Mouse (Mus musculus): ENCODE data around the gene 1700020N01Rik. TPM values are rescaled to one million over a fixed set of nuclear protein-coding genes. Genes with fewer than 3 reads are reported as not detected.

The 1700020N01Rik gene
- total RNA-seq, 2 experiments from 2014 or later, result not detected

DNA sequence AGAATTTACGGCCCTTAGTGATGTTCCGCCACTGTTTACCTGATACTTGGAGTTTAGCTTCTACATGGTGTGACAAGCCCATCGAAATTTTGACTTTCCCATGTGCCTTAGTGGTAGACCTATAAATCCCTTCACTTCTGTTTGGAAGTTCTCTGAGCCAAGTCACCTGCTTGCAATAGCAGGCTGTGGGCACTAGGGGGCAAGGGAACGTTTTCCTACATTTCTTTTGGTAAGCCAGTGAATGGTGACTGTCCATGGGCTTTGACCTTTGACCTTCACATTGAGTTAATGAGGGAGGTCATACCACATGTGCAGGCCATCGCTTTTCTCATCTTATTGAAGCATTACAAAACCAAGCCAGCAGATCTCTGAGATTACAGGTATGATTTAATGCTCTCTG is 8.0 kb downstream of the 1700020N01Rik start:
- ATAC-seq (replicated peaks; ENCODE audit: poor library complexity), result peak; percentile 76

DNA sequence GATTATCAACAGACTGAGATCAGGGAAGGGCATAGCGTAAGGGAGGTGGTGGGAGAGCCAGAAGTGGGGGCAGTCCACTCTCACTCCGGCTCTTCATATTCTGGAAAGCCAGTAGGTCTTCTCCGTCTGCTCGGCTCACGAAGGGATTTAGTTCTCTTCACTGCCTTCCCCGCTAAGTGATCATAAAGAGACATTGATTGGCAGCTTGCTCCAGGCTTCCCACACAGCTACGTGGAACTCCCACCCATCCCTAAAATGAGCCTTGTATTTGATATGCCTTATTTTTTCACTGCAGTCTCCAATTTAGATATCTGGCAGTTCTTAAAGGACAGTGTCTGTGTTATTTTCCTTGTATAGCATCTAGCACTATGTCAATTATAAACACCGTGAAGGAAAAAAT is 11.5 kb downstream of the 1700020N01Rik start:
- ATAC-seq (replicated peaks; ENCODE audit: poor library complexity), result no peak

DNA sequence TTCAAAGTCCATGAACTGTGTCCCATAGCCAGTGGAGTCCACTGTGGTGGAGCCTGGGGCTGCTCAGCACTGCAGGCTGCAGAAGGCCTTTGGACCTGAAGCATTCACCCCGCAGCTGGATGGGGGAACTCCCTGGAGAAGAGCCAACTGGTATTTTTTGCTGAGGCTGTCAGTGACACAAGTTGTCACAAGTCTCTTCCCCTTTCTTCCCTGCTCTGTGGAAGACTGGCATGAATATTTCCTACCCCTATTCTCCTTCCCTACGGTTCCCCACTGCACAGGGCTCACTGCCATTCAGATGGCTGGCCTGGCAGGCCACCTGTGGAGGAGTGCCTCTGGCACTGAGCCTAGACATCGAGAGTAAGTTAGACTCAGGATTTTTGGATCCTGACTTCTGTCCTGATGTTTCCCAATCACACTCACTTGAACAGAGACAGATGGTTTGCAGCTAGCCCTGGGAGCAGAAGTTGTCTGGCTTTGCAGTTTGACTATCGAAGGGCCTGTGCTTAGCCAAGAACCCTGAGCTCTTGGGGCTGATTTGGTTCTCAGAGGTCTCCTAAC is 12.1 kb downstream of the 1700020N01Rik start:
- peak; percentile 66 for ATAC-seq (replicated peaks; ENCODE audit: poor library complexity)

DNA sequence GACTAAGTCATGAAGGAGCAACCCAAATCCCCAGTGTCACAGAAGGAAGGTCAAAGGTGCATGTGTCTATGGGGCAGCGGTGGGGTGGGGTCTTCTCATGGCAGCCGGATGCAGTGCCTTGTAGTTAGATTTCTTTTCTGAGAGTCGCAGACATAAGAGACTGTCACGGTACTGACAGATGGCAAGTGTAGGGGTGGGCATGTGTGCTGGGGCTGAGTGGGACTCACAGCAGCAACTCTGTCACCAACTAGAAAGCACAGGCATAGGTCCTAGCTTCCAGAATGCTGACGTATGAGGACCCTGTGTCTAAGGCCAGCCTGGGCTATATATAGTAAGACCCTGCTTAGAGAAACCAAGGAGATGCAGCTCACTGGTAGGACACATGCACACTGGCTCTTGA is 12.7 kb downstream of the 1700020N01Rik start:
- ATAC-seq (replicated peaks; ENCODE audit: poor library complexity), result no peak

DNA sequence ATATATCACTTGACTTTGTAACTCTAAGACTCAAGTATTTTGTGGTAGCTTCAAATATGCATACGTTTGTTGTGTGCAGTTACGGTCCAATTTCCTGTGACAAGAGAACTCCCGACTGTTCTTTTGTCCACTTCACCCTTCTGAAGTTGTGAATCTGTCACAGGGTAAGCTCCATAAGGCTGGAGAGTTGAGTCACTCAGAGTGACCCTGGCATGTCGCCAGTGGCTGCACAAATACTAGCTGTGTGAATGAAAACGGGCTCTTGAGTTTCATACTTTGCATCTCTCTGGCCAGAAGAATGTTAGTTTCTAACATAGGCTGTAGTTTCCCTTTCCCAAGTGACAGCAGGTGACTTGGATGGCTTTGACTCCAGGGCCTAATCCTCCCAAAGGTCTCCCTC is 14.0 kb downstream of the 1700020N01Rik start:
- ATAC-seq (replicated peaks; ENCODE audit: poor library complexity), result no peak

DNA sequence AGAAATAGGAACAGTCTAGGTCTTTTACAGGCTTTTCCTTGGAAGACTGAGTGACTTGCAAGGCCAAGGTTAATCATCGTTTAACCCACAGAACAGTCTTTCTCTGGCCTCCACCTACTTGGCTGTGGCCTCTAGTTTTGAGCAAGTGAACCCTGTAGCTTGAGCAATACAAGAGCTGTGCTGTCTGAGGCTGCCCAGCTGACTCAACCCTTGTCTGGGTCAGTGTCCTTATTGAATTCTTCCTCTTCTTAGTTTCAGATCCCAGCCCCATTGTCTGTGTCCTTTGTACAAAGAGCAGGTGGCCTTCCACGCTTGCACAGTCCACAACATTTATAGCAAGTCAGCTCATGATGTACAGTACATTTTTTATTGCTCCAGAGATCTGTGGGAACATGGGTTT is 16.6 kb downstream of the 1700020N01Rik start:
- peak; percentile 82 for ATAC-seq (replicated peaks; ENCODE audit: poor library complexity)

DNA sequence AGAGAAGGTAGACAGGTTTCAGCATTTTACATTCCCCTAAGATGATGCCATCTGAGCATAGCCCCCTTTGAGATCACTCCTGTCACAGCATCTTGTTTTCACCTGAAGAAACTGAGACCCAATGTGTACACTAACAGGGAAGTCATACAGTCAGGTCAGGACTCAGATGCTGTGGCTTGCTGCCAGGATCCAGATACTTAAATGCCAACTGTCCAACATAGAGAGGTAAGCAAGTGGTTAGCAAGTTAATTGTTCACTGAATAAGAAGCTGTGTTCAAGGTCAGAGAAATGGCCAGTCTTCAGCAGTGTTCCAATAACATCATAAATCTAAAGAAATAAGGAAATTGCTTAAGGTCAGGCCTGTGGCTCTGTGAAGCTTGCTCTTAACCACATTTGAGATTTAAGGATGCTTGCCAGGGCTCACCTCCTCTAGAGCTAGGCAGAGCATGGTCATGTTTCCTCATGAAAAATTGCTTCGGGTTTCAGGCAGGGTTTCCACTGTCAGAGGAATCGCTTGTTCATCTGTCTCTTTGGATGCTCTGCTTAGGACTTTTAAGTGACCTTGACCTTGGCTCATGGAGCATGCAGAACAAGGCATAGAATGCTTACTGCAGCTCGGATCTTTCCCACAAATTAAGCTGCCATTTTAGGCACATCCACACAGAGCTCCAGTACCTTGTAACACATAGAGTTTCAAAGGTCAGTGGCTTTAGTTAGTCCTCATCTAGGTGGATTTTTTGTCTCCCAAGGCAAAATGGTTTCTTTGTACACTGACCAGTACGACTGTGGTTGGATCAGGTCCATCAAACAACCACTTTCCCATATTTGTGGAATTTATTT is 20.3 kb downstream of the 1700020N01Rik start:
- ATAC-seq (replicated peaks; ENCODE audit: poor library complexity), result no peak

DNA sequence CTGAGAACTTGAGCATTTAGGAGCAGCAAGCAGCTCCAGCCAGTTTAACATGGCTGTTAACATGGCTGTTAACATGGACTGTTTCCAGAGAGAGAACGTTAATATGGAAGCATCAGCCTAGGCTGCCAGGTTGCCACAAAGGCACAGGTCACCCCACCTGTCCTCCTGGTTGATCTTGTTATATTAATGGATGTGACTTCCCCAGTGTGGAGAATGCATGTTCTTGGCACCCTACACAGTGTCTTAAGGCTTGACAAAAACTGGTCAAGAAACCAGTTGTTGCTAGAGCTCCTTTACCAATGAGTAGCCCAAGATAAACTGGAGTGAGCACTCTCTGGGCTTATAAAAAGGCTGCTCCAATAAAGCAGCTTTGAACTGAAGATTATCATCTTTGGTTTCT is 21.6 kb downstream of the 1700020N01Rik start:
- ATAC-seq (replicated peaks; ENCODE audit: poor library complexity), result no peak

DNA sequence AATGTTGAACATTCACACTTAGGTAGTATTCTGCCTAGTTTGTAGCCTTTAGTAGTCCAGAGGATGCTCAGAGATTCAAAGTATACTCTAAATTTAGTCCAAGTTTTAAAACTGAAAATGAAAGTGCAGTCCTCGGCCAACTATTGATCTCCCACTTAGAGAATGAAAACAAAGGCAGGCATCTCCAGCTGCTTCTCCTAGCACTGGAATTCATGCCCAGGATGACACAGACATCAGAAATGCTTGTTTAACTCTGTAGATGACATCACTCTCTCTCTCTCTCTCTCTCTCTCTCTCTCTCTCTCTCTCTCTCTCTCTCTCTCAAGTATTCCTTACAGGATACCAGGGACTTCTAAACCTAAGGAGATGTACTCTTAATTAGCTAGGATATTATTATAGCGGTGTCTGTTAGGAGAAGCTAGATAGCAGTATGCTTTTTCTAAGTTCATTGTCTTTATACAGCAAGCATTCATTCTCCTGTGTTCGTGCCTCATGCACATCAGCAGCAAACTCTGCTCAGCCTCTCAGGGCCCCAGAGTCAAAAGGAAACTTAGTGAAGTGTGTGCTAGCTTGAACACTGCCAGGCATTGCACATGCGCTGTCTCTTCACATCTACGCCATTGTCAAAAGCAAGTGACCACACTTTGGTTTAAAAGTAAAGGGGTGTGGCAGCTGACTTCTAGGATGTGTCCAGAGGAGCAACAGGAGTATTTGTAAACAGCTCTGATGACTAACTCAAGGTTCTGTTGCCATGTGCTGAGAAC is 26.0 kb downstream of the 1700020N01Rik start:
- ATAC-seq (replicated peaks; ENCODE audit: poor library complexity), result no peak

DNA sequence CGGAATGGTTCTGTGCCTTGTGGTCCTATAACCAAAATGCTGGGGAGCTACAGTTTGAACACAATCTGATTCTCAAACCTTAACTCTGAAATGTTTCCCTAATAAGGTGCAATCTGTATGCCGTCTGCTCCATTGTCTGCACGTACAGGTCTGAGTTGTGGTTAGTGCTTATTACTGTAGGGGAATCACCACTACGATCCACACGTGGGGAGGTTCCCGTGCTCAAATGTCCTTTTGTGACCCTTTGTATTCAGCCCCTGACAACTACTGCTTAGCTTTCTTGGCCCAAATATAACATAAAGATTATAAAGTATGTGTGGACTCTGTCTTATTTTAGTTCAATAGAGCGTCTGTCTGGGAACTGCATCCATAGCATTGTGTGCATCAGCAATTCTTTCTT is 29.1 kb downstream of the 1700020N01Rik start:
- no peak for ATAC-seq (replicated peaks; ENCODE audit: poor library complexity)

DNA sequence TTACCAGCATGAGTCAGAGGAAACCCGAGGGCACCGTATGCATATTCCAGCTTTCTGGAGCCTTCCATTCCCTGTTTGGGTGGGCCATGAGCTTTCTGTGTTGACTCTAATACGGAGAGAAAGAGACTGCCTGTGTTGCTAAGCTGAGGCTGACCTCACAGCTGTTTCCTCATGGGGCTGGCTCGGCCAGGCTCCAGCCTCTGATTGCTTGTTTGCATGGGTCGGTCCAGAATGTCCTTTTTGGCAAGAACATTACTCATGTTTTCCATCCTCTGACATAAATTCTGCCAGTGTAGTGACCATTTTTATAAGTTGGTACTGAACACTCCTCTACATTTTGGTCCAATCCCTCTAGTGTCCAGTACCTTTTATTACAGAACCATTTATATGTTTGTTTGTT is 35.6 kb downstream of the 1700020N01Rik start:
- ATAC-seq (replicated peaks; ENCODE audit: poor library complexity), result no peak

DNA sequence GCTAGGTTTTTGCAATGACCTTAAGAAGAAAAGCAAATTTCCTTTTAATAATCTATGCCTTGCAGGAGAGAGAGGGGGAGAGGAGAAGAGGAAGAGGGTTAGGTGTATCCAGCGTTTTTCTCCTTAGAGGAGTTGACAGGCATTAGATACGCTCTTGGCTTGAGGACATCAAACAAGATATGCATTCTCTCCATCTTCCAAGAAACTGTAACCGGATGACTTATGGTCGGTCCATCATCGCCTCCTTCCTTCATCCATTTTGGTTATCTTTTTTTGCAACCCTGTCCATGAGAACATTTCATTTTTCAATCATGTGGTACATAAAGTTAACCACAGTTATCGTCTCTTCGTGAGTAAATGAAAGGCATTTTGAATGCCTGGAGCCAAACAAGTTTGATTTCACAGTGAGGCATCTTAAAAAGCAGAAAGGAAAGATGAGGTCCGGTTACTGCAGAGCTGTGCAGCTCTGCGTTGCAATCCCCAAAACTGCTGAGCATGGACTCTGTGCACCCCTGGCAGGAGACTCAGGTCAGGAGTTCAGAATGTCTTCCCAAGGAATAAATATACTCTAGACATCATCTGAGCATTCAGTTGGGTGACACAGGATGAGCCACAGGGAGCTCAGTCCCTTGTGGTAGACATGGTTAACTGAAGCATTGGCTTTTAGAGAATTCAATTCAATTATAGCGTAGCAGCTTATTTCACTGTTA is 36.2 kb downstream of the 1700020N01Rik start:
- no peak for ATAC-seq (replicated peaks; ENCODE audit: poor library complexity)

DNA sequence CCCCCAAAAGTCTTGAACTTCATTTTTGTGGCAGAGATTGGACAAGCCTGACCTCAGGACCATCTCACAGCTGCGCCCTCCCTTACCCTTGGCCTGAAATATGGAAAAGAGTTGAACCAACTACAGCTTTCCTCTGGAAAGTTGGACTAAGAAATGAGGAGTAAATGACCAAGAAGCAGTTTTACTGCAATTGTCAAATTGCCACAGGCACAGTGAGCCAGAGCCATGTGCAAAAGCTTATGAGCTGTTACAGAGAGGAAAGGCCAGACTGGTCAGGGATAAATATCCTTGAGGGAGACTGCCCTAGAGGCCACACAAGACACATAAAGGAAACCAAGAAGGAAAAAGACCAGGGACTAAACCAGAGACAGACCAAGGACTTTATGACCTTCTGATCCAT is 38.5 kb downstream of the 1700020N01Rik start:
- no peak for ATAC-seq (replicated peaks; ENCODE audit: poor library complexity)

DNA sequence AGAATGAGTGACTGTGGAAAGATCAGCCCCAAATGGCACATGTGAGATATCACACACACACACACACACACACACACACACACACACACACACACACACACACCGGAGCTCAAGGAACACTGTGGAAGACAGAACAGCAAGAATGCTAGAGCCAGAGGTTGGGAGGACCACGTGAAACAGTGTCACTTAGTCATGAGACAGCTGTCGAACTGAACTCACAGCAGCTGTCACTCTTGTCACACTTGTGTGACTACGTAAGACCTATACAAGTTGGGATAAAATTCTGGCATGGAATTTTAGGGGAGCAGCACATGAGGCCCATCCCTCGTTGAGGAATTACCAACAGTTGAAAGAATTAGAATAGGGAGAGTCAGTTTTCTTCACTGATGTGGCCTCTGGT is 39.7 kb downstream of the 1700020N01Rik start:
- no peak for ATAC-seq (replicated peaks; ENCODE audit: poor library complexity)

DNA sequence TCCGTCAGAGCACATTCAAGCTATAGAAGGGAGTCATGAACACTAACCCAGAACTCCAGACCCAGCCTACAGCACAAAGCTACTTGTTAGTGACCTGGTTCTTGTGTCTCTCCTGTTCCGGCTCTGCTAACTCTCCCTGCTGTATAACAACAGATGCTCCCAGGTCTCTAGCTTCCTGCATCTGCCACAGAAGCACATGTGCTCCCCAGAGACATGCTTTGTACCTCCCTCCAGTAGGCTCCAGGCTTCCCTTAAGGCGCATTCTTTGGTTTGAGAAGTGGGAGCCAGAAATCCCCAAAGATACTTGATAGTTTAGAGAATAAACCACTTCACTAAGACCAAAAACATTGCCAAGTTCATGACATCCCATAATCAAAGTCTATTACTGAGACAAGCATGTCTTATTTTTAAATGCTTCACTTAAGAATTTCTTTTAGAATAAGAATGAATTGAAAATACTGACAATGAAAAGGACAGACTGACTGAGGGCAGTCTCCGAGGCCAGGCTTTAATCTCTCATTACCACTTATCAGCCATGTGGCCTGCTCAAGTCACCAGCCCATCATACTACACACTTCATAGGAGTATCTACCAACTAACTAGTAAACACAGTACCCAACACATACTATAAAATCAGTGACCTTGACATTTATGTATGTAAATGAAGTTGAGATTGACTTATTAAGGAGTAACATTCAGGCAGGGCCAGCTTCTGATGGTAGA is 43.2 kb downstream of the 1700020N01Rik start:
- peak; percentile 20; the same call in 1 of the 2 replicates for ATAC-seq (replicated peaks; ENCODE audit: poor library complexity)

DNA sequence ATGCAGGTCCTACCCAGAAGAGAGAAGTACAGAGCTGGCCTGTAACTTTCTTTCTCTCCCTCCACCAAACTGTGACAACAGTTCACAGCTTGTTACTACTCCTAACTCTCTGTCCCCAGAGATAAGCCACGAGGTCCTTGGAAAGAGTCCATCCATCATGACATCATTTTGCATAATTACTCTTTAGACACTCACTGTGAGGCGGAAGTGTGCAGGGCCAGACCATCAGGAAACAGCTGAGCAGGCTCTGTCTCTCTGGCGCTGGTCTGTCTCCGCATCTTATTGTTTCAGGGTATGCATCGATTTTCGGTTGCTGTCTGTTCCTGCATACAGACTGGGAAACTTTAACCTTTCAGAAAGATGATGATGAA is 43.8 kb downstream of the 1700020N01Rik start:
- ATAC-seq (replicated peaks; ENCODE audit: poor library complexity), result peak; percentile 60

DNA sequence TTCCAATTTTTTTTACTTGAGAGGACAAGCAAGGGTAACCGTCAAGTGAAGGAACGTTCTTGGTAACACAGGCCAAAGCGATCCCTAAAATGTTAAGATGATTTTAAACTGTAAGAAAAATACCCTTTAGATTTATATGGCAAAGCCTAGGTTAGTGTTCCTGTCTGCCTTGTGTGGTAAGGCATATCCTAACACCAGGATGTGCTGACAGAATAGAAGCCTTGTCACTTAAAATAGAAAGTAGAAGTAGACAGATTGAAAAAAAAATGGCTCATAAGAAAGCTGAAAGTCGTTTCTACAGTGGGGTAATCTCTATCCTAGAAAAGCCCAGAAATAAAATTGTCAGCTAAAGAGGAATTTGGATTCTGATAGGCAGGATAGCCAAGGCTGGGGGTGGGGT is 58.4 kb downstream of the 1700020N01Rik start:
- ATAC-seq (replicated peaks; ENCODE audit: poor library complexity), result no peak

DNA sequence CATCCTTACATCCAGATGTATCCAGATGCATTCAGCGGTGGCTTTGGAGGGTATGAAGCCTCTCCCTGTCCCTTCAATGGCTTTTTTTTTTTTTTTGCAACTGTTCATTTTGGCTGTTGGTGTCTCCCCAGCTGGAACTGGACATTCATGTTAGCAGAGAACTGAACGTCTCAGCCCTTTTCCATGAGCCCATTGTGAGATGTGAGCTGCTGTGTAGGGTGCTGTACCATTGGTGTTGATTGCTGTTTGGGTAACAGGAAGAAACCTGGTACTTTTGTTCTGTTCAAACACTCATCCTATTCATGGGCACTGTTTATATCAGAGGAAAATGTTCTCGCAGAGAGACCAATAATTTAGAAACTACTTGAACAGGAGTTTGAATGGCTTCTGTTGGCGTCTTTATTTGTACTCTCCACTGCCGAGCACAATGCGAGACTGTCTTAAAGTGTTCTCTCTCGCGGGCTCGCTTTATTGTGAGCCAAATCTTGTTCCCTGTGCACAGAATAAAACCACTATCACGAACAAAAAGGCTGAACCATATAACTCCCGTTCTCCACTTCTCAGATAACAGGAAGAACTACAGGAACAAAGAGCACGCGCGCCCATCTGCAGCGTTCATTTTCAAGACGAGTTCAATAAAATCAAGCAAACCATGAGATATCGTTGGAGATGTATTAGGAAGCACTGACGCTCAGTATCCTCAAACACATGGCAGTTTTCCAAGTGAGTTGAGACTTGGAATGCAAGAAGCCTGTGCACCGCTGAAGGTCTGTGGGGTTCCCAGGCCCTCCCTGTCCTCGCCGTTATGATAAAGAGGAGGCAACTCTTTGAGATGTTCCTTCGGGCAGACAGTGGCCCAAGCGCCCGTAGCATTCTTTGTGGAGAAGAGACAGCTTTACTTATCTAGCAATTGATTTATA is 59.7 kb downstream of the 1700020N01Rik start:
- no peak for ATAC-seq (replicated peaks; ENCODE audit: poor library complexity)

DNA sequence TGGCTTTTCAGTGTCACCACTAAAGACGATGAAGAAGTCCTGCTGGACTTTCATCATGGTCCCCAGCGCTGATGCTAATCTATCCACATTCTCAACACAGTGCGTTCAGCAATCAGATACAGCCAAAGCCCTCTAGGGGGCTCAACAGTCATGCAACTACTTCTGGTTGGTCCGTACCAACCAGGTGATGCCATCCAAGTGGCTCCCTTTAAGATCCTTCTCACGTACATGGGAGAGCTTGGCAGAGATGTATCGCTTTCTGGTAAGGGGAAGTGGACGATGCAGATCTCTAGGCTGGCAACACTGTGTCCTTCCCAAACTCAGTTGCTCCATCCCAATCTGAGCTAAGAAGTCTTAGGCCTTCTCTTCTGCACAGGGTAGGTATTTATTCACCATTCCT is 60.5 kb downstream of the 1700020N01Rik start:
- no peak for ATAC-seq (replicated peaks; ENCODE audit: poor library complexity)
